Mouse (Mus musculus): ENCODE data around the gene Rack1.
A peak's percentile ranks its signal among the peaks of the same experiment; 100 is the strongest.
"Not testable (repeated sequence)": the region's sequence is repeated elsewhere in the genome, so short reads cannot be mapped to it uniquely, and the experiment has no call there.

Rack1 gene

GRCm38 (mm10) chr11:48799921-48800701, at the start of gene Rack1:
Gene Rack1 (plus strand): TSS chr11:48800332.
- peak; percentile 91 for DNase-seq (ENCODE audit: low spot score)

GRCm38 (mm10) chr11:48750428-48750827, 49.7 kb upstream of the Rack1 start:
- DNase-seq (ENCODE audit: low spot score): no peak

- DNase-seq (ENCODE audit: low spot score): not testable (repeated sequence)
Measured at GRCm38 (mm10) chr11:48753534-48753933, 46.6 kb upstream of the Rack1 start.

GRCm38 (mm10) chr11:48759021-48759420, 41.1 kb upstream of the Rack1 start:
- no peak for DNase-seq (ENCODE audit: low spot score)

- DNase-seq (ENCODE audit: low spot score): no peak
Measured at GRCm38 (mm10) chr11:48764119-48764518, 36.0 kb upstream of the Rack1 start.

- DNase-seq (ENCODE audit: low spot score): no peak
Measured at GRCm38 (mm10) chr11:48767195-48767876, 32.8 kb upstream of the Rack1 start.

GRCm38 (mm10) chr11:48771691-48772090, 28.4 kb upstream of the Rack1 start:
- peak; percentile 55 for DNase-seq (ENCODE audit: low spot score)

GRCm38 (mm10) chr11:48774443-48775298, 25.5 kb upstream of the Rack1 start:
- peak; percentile 39 for DNase-seq (ENCODE audit: low spot score)

- no peak for DNase-seq (ENCODE audit: low spot score)
Measured at GRCm38 (mm10) chr11:48775483-48775882, 24.6 kb upstream of the Rack1 start.

- peak; percentile 53 for DNase-seq (ENCODE audit: low spot score)
Measured at GRCm38 (mm10) chr11:48776664-48777063, 23.5 kb upstream of the Rack1 start.

- no peak for DNase-seq (ENCODE audit: low spot score)
Measured at GRCm38 (mm10) chr11:48777303-48777702, 22.8 kb upstream of the Rack1 start.

GRCm38 (mm10) chr11:48779450-48779849, 20.7 kb upstream of the Rack1 start:
- peak; percentile 51 for DNase-seq (ENCODE audit: low spot score)

GRCm38 (mm10) chr11:48782243-48782642, 17.9 kb upstream of the Rack1 start:
- no peak for DNase-seq (ENCODE audit: low spot score)

GRCm38 (mm10) chr11:48787455-48788211, 12.5 kb upstream of the Rack1 start:
- peak; percentile 92 for DNase-seq (ENCODE audit: low spot score)

- peak; percentile 77 for DNase-seq (ENCODE audit: low spot score)
Measured at GRCm38 (mm10) chr11:48788311-48789089, 11.6 kb upstream of the Rack1 start.

- no peak for DNase-seq (ENCODE audit: low spot score)
Measured at GRCm38 (mm10) chr11:48789215-48789614, 10.9 kb upstream of the Rack1 start.

GRCm38 (mm10) chr11:48789973-48790823, 9.9 kb upstream of the Rack1 start:
- DNase-seq (ENCODE audit: low spot score): peak; percentile 79

- DNase-seq (ENCODE audit: low spot score): no peak
Measured at GRCm38 (mm10) chr11:48790946-48791345, 9.2 kb upstream of the Rack1 start.

- DNase-seq (ENCODE audit: low spot score): not testable (repeated sequence)
Measured at GRCm38 (mm10) chr11:48791894-48792293, 8.2 kb upstream of the Rack1 start.

- no peak for DNase-seq (ENCODE audit: low spot score)
Measured at GRCm38 (mm10) chr11:48793184-48793583, 6.9 kb upstream of the Rack1 start.

All from T-cell, adult 2 months (primary cell).